Mouse (Mus musculus) stomach, embryonic 14.5 days (tissue): ENCODE measurements around the gene Mia3. TPM values are rescaled to one million over a fixed set of nuclear protein-coding genes. Genes with fewer than 3 reads are reported as not detected.

Experiments
- ATAC-seq: fragments of 200-750 bp; cut with Nextera tagmentation; 2 replicates; pipeline ENCODE4 v1.8.0; 2017; ENCODE audit warnings: low read depth, moderate TSS enrichment; ENCODE audit not compliant: insufficient number of reproducible peaks, insufficient read depth, low FRiP score
- H3K27ac ChIP-seq: fragments of 300-500 bp; sonication (generic); 2 replicates; pipeline ENCODE4 v1.5.1; 2014; ENCODE audit warnings: mild to moderate bottlenecking, low read length, moderate library complexity, mixed read lengths
- H3K27me3 ChIP-seq: fragments of 300-500 bp; sonication (generic); 2 replicates; pipeline ENCODE4 v1.6.1; 2014; ENCODE audit warnings: low read length, control low read depth, mixed read lengths; ENCODE audit not compliant: control insufficient read depth, insufficient read depth
- H3K36me3 ChIP-seq: fragments of 300-500 bp; sonication (generic); 2 replicates; pipeline ENCODE4 v1.6.1; 2014; ENCODE audit warnings: mild to moderate bottlenecking, control low read depth, low read length, moderate library complexity, mixed read lengths; ENCODE audit not compliant: control insufficient read depth, insufficient read depth
- H3K4me1 ChIP-seq: fragments of 300-500 bp; sonication (generic); 2 replicates; pipeline ENCODE4 v1.6.1; 2014; ENCODE audit warnings: low read length, control low read depth, mixed read lengths; ENCODE audit not compliant: control insufficient read depth, insufficient read depth
- H3K4me2 ChIP-seq: fragments of 300-500 bp; sonication (generic); replicated peaks from 2 replicates; pipeline ENCODE4 v1.6.1; 2014; ENCODE audit warnings: low read depth, low read length, control low read depth
- H3K4me3 ChIP-seq: fragments of 300-500 bp; sonication (generic); 2 replicates; pipeline ENCODE4 v1.5.1; 2014; ENCODE audit warnings: low read depth, low read length, control low read depth
- H3K9ac ChIP-seq: fragments of 300-500 bp; sonication (generic); replicated peaks from 2 replicates; pipeline ENCODE4 v1.6.1; 2014; ENCODE audit warnings: low read depth, mild to moderate bottlenecking, control low read depth, low read length, moderate library complexity, mixed read lengths
- H3K9me3 ChIP-seq: fragments of 300-500 bp; sonication (generic); 2 replicates; pipeline ENCODE4 v1.6.1; 2016; ENCODE audit warnings: low read depth, low read length, control low read depth; ENCODE audit not compliant: control insufficient read depth
- WGBS: fragments of 180-500 bp; shearing (Covaris S2); extraction: QIAGEN DNeasy Blood & Tissue Kit; methylation state at CpG from one replicate; pipeline ENCODE4 v1.1.7; 2014; 5-methylcytosine and 5-hydroxymethylcytosine counted together
- polyA plus RNA-seq: library from polyadenylated mRNA; unstranded; fragments of >200 nt; fragmentation: Nextera tagmentation; extraction: Ambion mirVana; gene quantifications from 2 replicates; pipeline ENCODE4 v1.2.1, GENCODE M21; 2014

Gene Mia3
- polyA plus RNA-seq, 1 experiment from 2014 or later, result 106 TPM

GRCm38 (mm10) chr1:183297886-183298489 is 71.4 kb downstream of the Mia3 start:
- peak overlapping the region; percentile 19 for H3K9ac ChIP-seq
- H3K27me3 ChIP-seq, result no peaks in the 10 kb centered on the region
- under 1% methylated on average over 20 of the region's 20 CpGs for WGBS
- H3K27ac ChIP-seq, result peak overlapping the region; percentile 4; the same call in 1 of the 2 replicates
- no peaks in the 10 kb centered on the region for H3K36me3 ChIP-seq
- peak overlapping the region; percentile 43 for H3K4me3 ChIP-seq
- H3K4me2 ChIP-seq, result peak overlapping the region; percentile 47
- no peak for ATAC-seq
- H3K4me1 ChIP-seq, result no peaks in the 10 kb centered on the region
- no peaks in the 10 kb centered on the region for H3K9me3 ChIP-seq

- no peaks in the 10 kb centered on the region; the same call in none of the 2 replicates for H3K36me3 ChIP-seq
- 1% methylated on average over 28 of the region's 30 CpGs for WGBS
- H3K4me3 ChIP-seq, result peak overlapping the region; percentile 43
- H3K9ac ChIP-seq, result peak overlapping the region; percentile 19
- no peaks in the 10 kb centered on the region for H3K4me1 ChIP-seq
- H3K27ac ChIP-seq, result peak overlapping the region; percentile 4; the same call in 1 of the 2 replicates
- peak overlapping the region; percentile 47 for H3K4me2 ChIP-seq
- no peaks in the 10 kb centered on the region for H3K27me3 ChIP-seq
- peak; percentile 29; the same call in 1 of the 2 replicates for ATAC-seq
- H3K9me3 ChIP-seq, result no peaks in the 10 kb centered on the region
Observed at GRCm38 (mm10) chr1:183297473-183297885, 71.9 kb downstream of the Mia3 start.

GRCm38 (mm10) chr1:183296877-183297383 is 72.4 kb downstream of the Mia3 start, which contains the start of gene Brox:
Brox (minus strand) TSS chr1:183297269.
- Histone ChIP-seq H3K36me3 (no peaks in the 10 kb centered on the region; the same call in none of the 2 replicates), H3K27me3 (no peaks in the 10 kb centered on the region), H3K4me3 (peak within 1 kb of the TSS; percentile 43), H3K27ac (peak within 1 kb of the TSS; percentile 4; the same call in 1 of the 2 replicates), H3K4me2 (peak within 1 kb of the TSS; percentile 47), H3K9me3 (no peaks in the 10 kb centered on the region), H3K4me1 (no peaks in the 10 kb centered on the region), H3K9ac (peak within 1 kb of the TSS; percentile 25)
- under 1% methylated on average over 39 of the region's 39 CpGs for WGBS
- peak; percentile 86 for ATAC-seq

GRCm38 (mm10) chr1:183296465-183296864 is 72.9 kb downstream of the Mia3 start, which contains the start of gene Aida:
Aida (plus strand) TSS chr1:183296590.
- Histone ChIP-seq H3K9ac (peak within 1 kb of the TSS; percentile 25; the same call in 1 of the 2 replicates), H3K27ac (peak within 1 kb of the TSS; percentile 4; the same call in 1 of the 2 replicates), H3K27me3 (no peaks in the 10 kb centered on the region), H3K4me3 (peak within 1 kb of the TSS; percentile 43), H3K4me2 (peak within 1 kb of the TSS; percentile 47), H3K9me3 (no peaks in the 10 kb centered on the region), H3K36me3 (no peaks in the 10 kb centered on the region; the same call in none of the 2 replicates), H3K4me1 (no peaks in the 10 kb centered on the region)
- WGBS, result 0% methylated on average over 26 of the region's 26 CpGs
- no peak for ATAC-seq

- H3K9me3 ChIP-seq, result no peaks in the 10 kb centered on the region
- H3K27me3 ChIP-seq, result no peaks in the 10 kb centered on the region
- no peak overlapping the region for H3K4me3 ChIP-seq
- peaks cover 52% of the 10 kb centered on the region for H3K36me3 ChIP-seq
- no peak overlapping the region for H3K9ac ChIP-seq
- H3K4me2 ChIP-seq, result no peak overlapping the region
- no peak overlapping the region for H3K27ac ChIP-seq
- WGBS, result 92% methylated on average over 4 of the region's 4 CpGs
- ATAC-seq, result no peak
- H3K4me1 ChIP-seq, result no peaks in the 10 kb centered on the region
Observed at GRCm38 (mm10) chr1:183289576-183289975, 79.8 kb downstream of the Mia3 start.

GRCm38 (mm10) chr1:183288351-183288750 is 81.0 kb downstream of the Mia3 start:
- H3K4me3 ChIP-seq, result no peak overlapping the region
- H3K36me3 ChIP-seq, result peaks cover 61% of the 10 kb centered on the region
- no peak overlapping the region for H3K9ac ChIP-seq
- WGBS, result 77% methylated on average over 3 of the region's 3 CpGs
- H3K27ac ChIP-seq, result no peak overlapping the region
- no peaks in the 10 kb centered on the region for H3K27me3 ChIP-seq
- H3K4me2 ChIP-seq, result no peak overlapping the region
- no peaks in the 10 kb centered on the region for H3K4me1 ChIP-seq
- no peak for ATAC-seq
- H3K9me3 ChIP-seq, result no peaks in the 10 kb centered on the region

Other genes with a start within 250 kb of the Mia3 start
- 10.6 and 12.3 TPM in 2 replicates for gene Disp1, start 148.0 kb downstream of the Mia3 start, polyA plus RNA-seq
- 28.3 and 30.0 TPM in 2 replicates for gene Aida, start 73.0 kb downstream of the Mia3 start, polyA plus RNA-seq
- 47.0 and 48.1 TPM in 2 replicates for gene Brox, start 72.3 kb downstream of the Mia3 start, polyA plus RNA-seq
- gene Taf1a, start 19.4 kb upstream of the Mia3 start, polyA plus RNA-seq, result 23.2 and 24.7 TPM in 2 replicates
- gene Hhipl2, start 48.7 kb upstream of the Mia3 start, polyA plus RNA-seq, result 0.10 and 0.14 TPM in 2 replicates